Comparison of ENCODE assay signal across 9 mouse cellular contexts in the genomic region with DNA sequence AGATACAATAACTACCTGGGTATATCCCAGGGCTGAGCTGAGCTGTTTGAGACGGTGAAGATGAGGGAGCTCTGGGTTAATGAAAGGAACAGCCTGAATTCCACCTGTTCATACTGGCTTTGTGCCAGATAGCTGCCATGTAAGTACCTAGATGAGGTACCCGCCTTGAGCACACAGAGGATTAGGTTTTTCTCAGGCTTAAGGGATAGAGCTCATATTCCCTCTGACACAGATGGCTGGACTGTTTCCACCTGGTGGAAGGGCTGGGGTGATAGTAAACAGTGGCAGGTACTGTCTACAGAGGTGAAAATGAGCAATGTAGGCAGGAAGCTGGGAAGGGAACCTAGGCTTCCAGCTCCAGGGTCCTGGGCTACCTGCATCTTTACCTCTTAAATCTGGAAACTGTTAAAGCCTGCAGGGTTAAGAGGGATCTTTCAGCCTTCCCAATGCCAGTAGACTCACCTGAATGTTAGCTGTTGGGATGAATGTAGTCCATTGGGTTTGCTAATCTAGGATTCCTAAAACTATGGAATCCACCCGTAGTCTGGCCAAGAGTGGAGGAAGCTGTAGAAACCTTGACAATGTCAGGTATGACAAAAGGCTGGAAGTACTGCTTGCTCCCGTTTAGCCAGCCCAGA. TPM values are rescaled to one million over a fixed set of nuclear protein-coding genes. Genes with fewer than 3 reads are reported as not detected.
DNase-seq lines count a peak whose midpoint lies in the region; ATAC-seq and TF ChIP-seq lines count a peak whose summit lies in the region.
"Had no signal": no experiment of that assay in that cellular context is flagged by ENCODE, and none has a peak within 500 bp of the region (broad histone marks: within the 10 kb centered on the region; RNA-seq: fewer than 3 reads in every experiment).

No protein-coding gene starts in this region.

- H3K36me3 ChIP-seq in ES-Bruce4 (ENCODE audit: control insufficient read depth, insufficient read depth, low read length, poor library complexity, severe bottlenecking) = peaks cover 27% of the 10 kb centered on the region
- peaks cover 51% of the 10 kb centered on the region for H3K36me3 ChIP-seq in forebrain, embryonic 12.5 days (replicated peaks)
- peaks cover 42% of the 10 kb centered on the region for H3K36me3 ChIP-seq in limb, embryonic 14.5 days (ENCODE audit: control insufficient read depth, insufficient read depth, low read length)

- ATAC-seq in forebrain, embryonic 12.5 days (ENCODE audit: low FRiP score) = no peak
- no peak for ATAC-seq in limb, embryonic 14.5 days (ENCODE audit: low FRiP score, low read depth)

- H3K27ac ChIP-seq in ES-Bruce4 (ENCODE audit: insufficient read depth, low read length) = peak overlapping the region; percentile 91
- H3K27ac ChIP-seq in forebrain, embryonic 12.5 days = peak overlapping the region; percentile 98
- H3K27ac ChIP-seq in limb, embryonic 14.5 days (replicated peaks; ENCODE audit: low read depth, low read length) = peak overlapping the region; percentile 96

- TF ChIP-seq CTCF in ES-Bruce4 (IDR thresholded peaks at IDR 0.05; ENCODE audit: low read depth, low read length) = no peak

- H3K4me1 ChIP-seq in ES-Bruce4 (ENCODE audit: control insufficient read depth, insufficient read depth, low read length) = no peaks in the 10 kb centered on the region
- H3K4me1 ChIP-seq in forebrain, embryonic 12.5 days = peaks cover 36% of the 10 kb centered on the region
- H3K4me1 ChIP-seq in limb, embryonic 14.5 days (ENCODE audit: control insufficient read depth, insufficient read depth, low read length) = peaks cover 30% of the 10 kb centered on the region

- peak; percentile 50 for DNase-seq in gastrocnemius, postnatal 14 days
- DNase-seq in gastrocnemius, postnatal 4 days (ENCODE audit: low spot score in 2 of 2) = no peak
- DNase-seq in limb, embryonic 14.5 days (ENCODE audit: low spot score) = no peak
- peak; percentile 68 for DNase-seq in retina, adult 2 months (ENCODE audit: low read depth, low spot score)
- no peak for DNase-seq in thymus, postnatal 10 days (ENCODE audit: low spot score in 2 of 2)
- DNase-seq in right cerebral cortex, postnatal 36 days (ENCODE audit: low spot score in 2 of 2) = no peak

- no peak for TF ChIP-seq EP300 in ES-Bruce4 (IDR thresholded peaks at IDR 0.05; ENCODE audit: insufficient read depth, low read depth, low read length)

- H3K4me2 ChIP-seq in forebrain, embryonic 12.5 days = peak overlapping the region; percentile 93
- peak overlapping the region; percentile 91 for H3K4me2 ChIP-seq in limb, embryonic 14.5 days (replicated peaks; ENCODE audit: low read depth, low read length, severe bottlenecking)

- no peaks in the 10 kb centered on the region for H3K27me3 ChIP-seq in ES-Bruce4 (ENCODE audit: control insufficient read depth, insufficient read depth, low read length, poor library complexity, severe bottlenecking)
- H3K27me3 ChIP-seq in forebrain, embryonic 12.5 days = no peaks in the 10 kb centered on the region
- no peaks in the 10 kb centered on the region for H3K27me3 ChIP-seq in limb, embryonic 14.5 days (ENCODE audit: control insufficient read depth, insufficient read depth, low read length)

- no peaks in the 10 kb centered on the region for H3K9me3 ChIP-seq in ES-Bruce4 (replicated peaks; ENCODE audit: control insufficient read depth, insufficient read depth, low read length, poor library complexity, severe bottlenecking)
- no peaks in the 10 kb centered on the region for H3K9me3 ChIP-seq in forebrain, embryonic 12.5 days
- H3K9me3 ChIP-seq in limb, embryonic 14.5 days (ENCODE audit: control insufficient read depth, low read length) = no peaks in the 10 kb centered on the region

- peak; percentile 57 for TF ChIP-seq POLR2A in ES-Bruce4 (IDR thresholded peaks at IDR 0.05; ENCODE audit: insufficient read depth, low read length)
- no peak for TF ChIP-seq POLR2A in limb, embryonic 14.5 days (IDR thresholded peaks at IDR 0.05; ENCODE audit: borderline replicate concordance, extremely low read depth, insufficient read depth, insufficient read length)

- WGBS in forebrain, embryonic 12.5 days = 30% methylated on average over 4 of the region's 4 CpGs
- 25% methylated on average over 4 of the region's 4 CpGs for WGBS in limb, embryonic 14.5 days

- intact Hi-C loops in gastrocnemius, postnatal 14 days (cut with DNase I; ENCODE audit: low total_unique reads) = no loop called here

- H3K9ac ChIP-seq in ES-Bruce4 (ENCODE audit: low read depth, poor library complexity, severe bottlenecking) = peak overlapping the region; percentile 93
- H3K9ac ChIP-seq in forebrain, embryonic 12.5 days = 0 out of 2 replicates have a peak overlapping the region, but pooled peaks have one; percentile 21
- no peak overlapping the region for H3K9ac ChIP-seq in limb, embryonic 14.5 days (ENCODE audit: low read depth, low read length, severe bottlenecking)

- H3K4me3 ChIP-seq in ES-Bruce4 (ENCODE audit: low read depth, low read length) = 0 out of 2 replicates have a peak overlapping the region, but pooled peaks have one; percentile 12
- H3K4me3 ChIP-seq in forebrain, embryonic 12.5 days (replicated peaks) = 0 out of 2 replicates have a peak overlapping the region, but pooled peaks have one; percentile 100
- H3K4me3 ChIP-seq in limb, embryonic 14.5 days (replicated peaks; ENCODE audit: low read length) = peak overlapping the region; percentile 97; the same call in 1 of the 2 replicates

RNA-seq across cellular contexts. Expression of gene Atf4, which starts 2.7 kb away (rescaled TPM):
- 100 to 1,000 TPM; 101 to 102 TPM for total RNA-seq in gastrocnemius, postnatal 14 days (2021)
- total RNA-seq in gastrocnemius, postnatal 4 days (2021) = 100 to 1,000 TPM; 118 to 130 TPM
- polyA plus RNA-seq in ES-Bruce4 (2011; ENCODE audit: insufficient read depth, insufficient read length, low read depth, missing spikeins) = 193 and 198 TPM in 2 replicates
- polyA plus RNA-seq in forebrain, embryonic 12.5 days (2016; fragmentation: Nextera tagmentation; extraction: Ambion mirVana) = 132 and 142 TPM in 2 replicates
- 319 and 398 TPM in 2 replicates for polyA plus RNA-seq in limb, embryonic 14.5 days (2012; rRNA removed)
- polyA plus RNA-seq in limb, embryonic 14.5 days (2014; fragmentation: Nextera tagmentation; extraction: Ambion mirVana) = 124 and 141 TPM in 2 replicates

RNA-seq across cellular contexts. Expression of gene Rps19bp1, which starts 6.4 kb away (rescaled TPM):
- total RNA-seq in gastrocnemius, postnatal 14 days (2021) = 10 to 100 TPM; 15.8 to 17.7 TPM
- 10 to 100 TPM; 23.8 to 26.4 TPM for total RNA-seq in gastrocnemius, postnatal 4 days (2021)
- polyA plus RNA-seq in ES-Bruce4 (2011; ENCODE audit: insufficient read depth, insufficient read length, low read depth, missing spikeins) = 28.1 and 33.2 TPM in 2 replicates
- polyA plus RNA-seq in forebrain, embryonic 12.5 days (2016; fragmentation: Nextera tagmentation; extraction: Ambion mirVana) = 57.4 and 65.2 TPM in 2 replicates
- 38.4 and 44.2 TPM in 2 replicates for polyA plus RNA-seq in limb, embryonic 14.5 days (2012; rRNA removed)
- polyA plus RNA-seq in limb, embryonic 14.5 days (2014; fragmentation: Nextera tagmentation; extraction: Ambion mirVana) = 61.1 and 66.0 TPM in 2 replicates

RNA-seq across cellular contexts. Expression of gene AC140267.1, which starts 22.1 kb away (rescaled TPM):
- 1 to 10 TPM; 2.2 to 6.2 TPM for total RNA-seq in gastrocnemius, postnatal 14 days (2021)
- 10 to 100 TPM; 12.3 to 12.6 TPM for total RNA-seq in gastrocnemius, postnatal 4 days (2021)
- polyA plus RNA-seq in ES-Bruce4 (2011; ENCODE audit: insufficient read depth, insufficient read length, low read depth, missing spikeins) = not detected in 2 replicates
- polyA plus RNA-seq in forebrain, embryonic 12.5 days (2016; fragmentation: Nextera tagmentation; extraction: Ambion mirVana) = not detected in 2 replicates
- not detected in 2 replicates for polyA plus RNA-seq in limb, embryonic 14.5 days (2012; rRNA removed)
- polyA plus RNA-seq in limb, embryonic 14.5 days (2014; fragmentation: Nextera tagmentation; extraction: Ambion mirVana) = not detected in 2 replicates
- total RNA-seq: neutrophil, adult 5-6 weeks had no signal

RNA-seq across cellular contexts. Expression of gene Mief1, which starts 23.9 kb away (rescaled TPM):
- total RNA-seq in gastrocnemius, postnatal 14 days (2021) = 10 to 100 TPM; 20.7 TPM
- 10 to 100 TPM; 28.7 to 33.5 TPM for total RNA-seq in gastrocnemius, postnatal 4 days (2021)
- polyA plus RNA-seq in ES-Bruce4 (2011; ENCODE audit: insufficient read depth, insufficient read length, low read depth, missing spikeins) = 35.7 and 38.4 TPM in 2 replicates
- 38.6 and 44.2 TPM in 2 replicates for polyA plus RNA-seq in forebrain, embryonic 12.5 days (2016; fragmentation: Nextera tagmentation; extraction: Ambion mirVana)
- 13.3 and 14.0 TPM in 2 replicates for polyA plus RNA-seq in limb, embryonic 14.5 days (2012; rRNA removed)
- 29.9 and 32.7 TPM in 2 replicates for polyA plus RNA-seq in limb, embryonic 14.5 days (2014; fragmentation: Nextera tagmentation; extraction: Ambion mirVana)

RNA-seq across cellular contexts. Expression of gene Cacna1i, which starts 29.3 kb away (rescaled TPM):
- total RNA-seq in gastrocnemius, postnatal 14 days (2021) = under 1 TPM; 0.02 to 0.07 TPM
- total RNA-seq in gastrocnemius, postnatal 4 days (2021) = under 1 TPM in 1 of 2 experiments, not detected in 1; 0.05 TPM
- not detected in 2 replicates for polyA plus RNA-seq in ES-Bruce4 (2011; ENCODE audit: insufficient read depth, insufficient read length, low read depth, missing spikeins)
- polyA plus RNA-seq in forebrain, embryonic 12.5 days (2016; fragmentation: Nextera tagmentation; extraction: Ambion mirVana) = 0.17 and 0.21 TPM in 2 replicates
- polyA plus RNA-seq in limb, embryonic 14.5 days (2012; rRNA removed) = 0.12 and 0.34 TPM in 2 replicates
- 0.03 TPM in 1 of 2 replicates, not detected in the other for polyA plus RNA-seq in limb, embryonic 14.5 days (2014; fragmentation: Nextera tagmentation; extraction: Ambion mirVana)

Comparison
In these comparisons a context has a peak if more than half of its experiments do, and no peak if none do; other contexts are left out.
1. DNase-seq: peak in gastrocnemius, postnatal 14 days (single experiment) and retina, adult 2 months (single experiment); none in gastrocnemius, postnatal 4 days (0 of 2), limb, embryonic 14.5 days (single experiment), thymus, postnatal 10 days (0 of 2) and right cerebral cortex, postnatal 36 days (0 of 2).
2. H3K4me3 ChIP-seq: peak in every context shown above with its lines; median percentile 100 in forebrain, embryonic 12.5 days; 97 in limb, embryonic 14.5 days; 12 in ES-Bruce4.
3. Peak in every context shown above with its lines, with median percentiles within 50 percentile points of each other: H3K27ac ChIP-seq.